Mouse (Mus musculus) heart, embryonic 16.5 days (tissue): Measurements from ENCODE around the gene Cdan1. TPM values are rescaled to one million over a fixed set of nuclear protein-coding genes. Genes with fewer than 3 reads are reported as not detected.
A peak's percentile ranks its signal among the peaks of the same experiment; 100 is the strongest.

Experiments
- ATAC-seq: fragments of 200-750 bp; cut with Nextera tagmentation; replicated peaks from 2 replicates; pipeline ENCODE4 v1.8.0; 2017; ENCODE audit warnings: moderate number of reproducible peaks; ENCODE audit not compliant: insufficient read depth, low FRiP score; ENCODE audit errors: extremely low read depth
- H3K27ac ChIP-seq: fragments of 300-500 bp; sonication (generic); 2 replicates; pipeline ENCODE4 v1.5.1; 2014; ENCODE audit warnings: mild to moderate bottlenecking, low read length, control low read depth, moderate library complexity
- H3K27me3 ChIP-seq: fragments of 300-500 bp; sonication (generic); 2 replicates; pipeline ENCODE4 v1.6.1; 2014; ENCODE audit warnings: low read length, mixed read lengths; ENCODE audit not compliant: control insufficient read depth, insufficient read depth
- H3K36me3 ChIP-seq: fragments of 300-500 bp; sonication (generic); 2 replicates; pipeline ENCODE4 v1.6.1; 2014; ENCODE audit not compliant: control insufficient read depth, insufficient read depth
- H3K4me1 ChIP-seq: fragments of 300-500 bp; sonication (generic); 2 replicates; pipeline ENCODE4 v1.6.1; 2014; ENCODE audit warnings: low read length, mixed read lengths; ENCODE audit not compliant: control insufficient read depth, insufficient read depth
- H3K4me2 ChIP-seq: fragments of 300-500 bp; sonication (generic); 2 replicates; pipeline ENCODE4 v1.6.1; 2014; ENCODE audit warnings: low read depth, mild to moderate bottlenecking, control low read depth, low read length
- H3K4me3 ChIP-seq: fragments of 300-500 bp; sonication (generic); 2 replicates; pipeline ENCODE4 v1.5.1; 2014; ENCODE audit warnings: mild to moderate bottlenecking, control low read depth, low read length
- H3K9ac ChIP-seq: fragments of 300-500 bp; sonication (generic); 2 replicates; pipeline ENCODE4 v1.6.1; 2014; ENCODE audit warnings: low read length, control low read depth
- H3K9me3 ChIP-seq: fragments of 300-500 bp; sonication (generic); replicated peaks from 2 replicates; pipeline ENCODE4 v1.6.1; 2016; ENCODE audit warnings: low read length; ENCODE audit not compliant: control insufficient read depth
- WGBS: fragments of 180-500 bp; shearing (Covaris S2); extraction: QIAGEN DNeasy Blood & Tissue Kit; methylation state at CpG from one replicate; pipeline ENCODE4 v1.1.7; 2014; 5-methylcytosine and 5-hydroxymethylcytosine counted together
- polyA plus RNA-seq: library from polyadenylated mRNA; unstranded; fragments of >200 nt; fragmentation: Nextera tagmentation; extraction: Ambion mirVana; gene quantifications from 2 replicates; pipeline ENCODE4 v1.2.1, GENCODE M21; 2015

Cdan1 gene
- polyA plus RNA-seq, result 4.4 and 6.9 TPM in 2 replicates

DNA sequence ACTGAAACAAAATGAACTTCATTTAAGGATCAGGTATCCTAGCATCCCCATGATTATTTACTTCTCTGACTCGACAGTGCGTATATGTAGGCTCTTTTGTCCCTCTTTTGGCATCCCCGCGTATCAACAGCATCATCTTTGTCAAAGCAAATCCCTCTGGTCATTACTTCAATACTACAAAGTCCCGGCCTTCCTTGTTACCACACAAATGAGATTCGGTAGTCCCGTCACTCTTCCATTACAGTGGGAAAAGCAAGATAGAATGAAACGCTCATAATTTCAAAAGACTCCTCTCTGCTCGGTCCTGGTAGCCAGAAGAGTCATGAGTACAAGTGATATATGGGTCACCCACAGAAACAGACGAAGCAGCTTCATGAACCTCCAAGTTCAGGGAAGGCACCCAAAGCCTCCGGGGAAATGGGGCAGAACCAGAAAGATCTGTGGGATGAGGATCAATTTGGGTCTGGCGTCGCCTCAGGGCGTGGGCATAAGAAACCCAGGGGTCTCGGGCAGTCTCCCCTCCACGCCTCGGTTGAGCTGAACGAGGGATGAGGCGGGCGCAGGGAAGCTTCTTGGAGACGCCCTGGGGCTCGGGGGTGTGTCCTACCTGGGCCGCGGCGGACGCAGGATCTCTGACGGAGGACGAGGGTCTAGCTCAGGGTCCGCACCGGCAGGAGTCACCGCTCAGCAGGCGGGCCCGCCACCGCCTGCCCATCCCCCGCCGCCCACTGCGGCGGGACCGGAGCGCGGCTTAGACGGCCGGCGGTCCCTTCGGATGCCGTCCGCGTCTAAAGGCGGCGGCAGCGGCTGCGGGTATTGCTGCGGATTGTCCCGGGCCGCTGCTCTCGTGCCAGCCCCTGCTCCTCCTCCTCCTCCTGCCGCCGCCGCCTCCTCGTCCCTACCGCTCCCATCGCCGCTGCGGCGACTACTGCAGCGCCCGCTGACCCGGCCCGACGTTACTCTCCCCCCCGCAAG is at the start of gene Cdan1:
Gene Cdan1 (minus strand): TSS at position 680 of the 975 bp plus-strand sequence.
- H3K36me3 ChIP-seq, result no peaks in the 10 kb centered on the region
- H3K4me1 ChIP-seq, result peaks cover 3% of the 10 kb centered on the region; the same call in 1 of the 2 replicates
- H3K4me2 ChIP-seq, result peak within 1 kb of the TSS; percentile 86
- no peaks in the 10 kb centered on the region for H3K27me3 ChIP-seq
- WGBS, result 1% methylated on average over 61 of the region's 71 CpGs
- H3K9me3 ChIP-seq, result no peaks in the 10 kb centered on the region
- peak within 1 kb of the TSS; percentile 80 for H3K4me3 ChIP-seq
- peak within 1 kb of the TSS; percentile 90 for H3K9ac ChIP-seq
- ATAC-seq, result peak; percentile 61
- peak within 1 kb of the TSS; percentile 72 for H3K27ac ChIP-seq

DNA sequence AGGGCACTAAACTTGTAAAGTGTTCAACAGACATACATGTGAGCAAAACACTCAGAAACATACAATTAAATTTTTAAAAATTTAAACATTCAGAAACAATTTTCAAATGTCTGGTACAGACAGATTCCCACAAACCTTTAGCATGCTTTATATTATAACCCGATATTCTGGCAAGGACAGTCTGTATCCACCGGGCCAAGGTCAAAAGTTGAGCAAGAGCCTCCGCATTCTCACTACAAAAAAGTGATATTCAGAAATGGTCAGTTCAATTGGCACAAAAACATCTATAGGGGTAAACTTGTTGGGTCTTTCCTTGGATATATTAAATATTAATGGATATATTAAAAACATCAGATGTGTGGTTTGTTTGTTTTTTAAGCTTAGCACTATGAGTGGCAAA is 46.4 kb upstream of the Cdan1 start:
- Histone ChIP-seq H3K36me3 (peaks cover 27% of the 10 kb centered on the region), H3K9ac (no peak overlapping the region), H3K27me3 (no peaks in the 10 kb centered on the region), H3K4me2 (no peak overlapping the region), H3K9me3 (no peaks in the 10 kb centered on the region), H3K27ac (no peak overlapping the region), H3K4me1 (no peaks in the 10 kb centered on the region), H3K4me3 (no peak overlapping the region)
- ATAC-seq, result no peak
- WGBS, result 97% methylated on average over 3 of the region's 3 CpGs

DNA sequence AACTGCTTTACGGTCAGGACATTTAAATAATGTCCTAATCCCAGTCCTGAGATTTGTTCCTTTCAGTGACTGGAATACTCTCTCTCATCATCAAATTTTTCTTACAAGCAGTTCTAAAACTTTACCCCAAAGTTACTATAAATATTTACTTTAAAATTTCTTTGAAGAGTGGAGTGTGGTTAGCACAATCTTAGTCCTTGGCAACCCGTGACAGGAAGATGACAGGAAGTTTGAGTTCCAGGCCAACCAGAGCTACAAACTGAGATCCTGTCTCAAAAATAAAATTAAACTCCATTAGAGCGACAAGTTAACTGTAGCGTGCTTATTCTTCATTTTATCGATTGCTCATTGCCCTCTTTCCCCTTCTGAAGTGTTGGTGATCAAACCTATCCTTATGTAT is 37.7 kb upstream of the Cdan1 start:
- WGBS, result 81% methylated on average over 5 of the region's 5 CpGs
- no peak overlapping the region for H3K9ac ChIP-seq
- H3K4me1 ChIP-seq, result no peaks in the 10 kb centered on the region
- H3K4me2 ChIP-seq, result no peak overlapping the region
- no peak for ATAC-seq
- H3K27ac ChIP-seq, result no peak overlapping the region
- no peaks in the 10 kb centered on the region for H3K27me3 ChIP-seq
- no peaks in the 10 kb centered on the region for H3K9me3 ChIP-seq
- no peak overlapping the region for H3K4me3 ChIP-seq
- H3K36me3 ChIP-seq, result peaks cover 26% of the 10 kb centered on the region

DNA sequence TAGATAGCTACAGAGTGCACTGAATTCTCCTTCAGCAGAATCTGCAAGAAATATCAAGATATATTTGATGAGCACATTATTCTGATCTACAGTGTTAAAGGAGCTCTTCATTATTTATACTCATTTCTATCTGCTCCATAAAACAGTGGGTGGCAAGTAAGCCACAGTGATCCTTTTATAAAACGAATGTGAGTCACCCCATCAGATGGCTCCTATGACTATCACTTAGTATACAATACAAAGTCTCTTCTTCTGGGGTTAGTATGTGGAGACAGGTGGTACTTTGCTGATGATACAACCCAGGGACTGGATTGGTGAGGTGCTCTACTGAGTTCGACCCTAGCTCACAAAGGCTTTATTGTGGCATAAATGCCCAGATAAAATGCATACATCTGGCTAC is 23.3 kb upstream of the Cdan1 start:
- 74% methylated on average over 2 of the region's 2 CpGs for WGBS
- H3K36me3 ChIP-seq, result peaks cover 16% of the 10 kb centered on the region
- H3K4me3 ChIP-seq, result no peak overlapping the region

DNA sequence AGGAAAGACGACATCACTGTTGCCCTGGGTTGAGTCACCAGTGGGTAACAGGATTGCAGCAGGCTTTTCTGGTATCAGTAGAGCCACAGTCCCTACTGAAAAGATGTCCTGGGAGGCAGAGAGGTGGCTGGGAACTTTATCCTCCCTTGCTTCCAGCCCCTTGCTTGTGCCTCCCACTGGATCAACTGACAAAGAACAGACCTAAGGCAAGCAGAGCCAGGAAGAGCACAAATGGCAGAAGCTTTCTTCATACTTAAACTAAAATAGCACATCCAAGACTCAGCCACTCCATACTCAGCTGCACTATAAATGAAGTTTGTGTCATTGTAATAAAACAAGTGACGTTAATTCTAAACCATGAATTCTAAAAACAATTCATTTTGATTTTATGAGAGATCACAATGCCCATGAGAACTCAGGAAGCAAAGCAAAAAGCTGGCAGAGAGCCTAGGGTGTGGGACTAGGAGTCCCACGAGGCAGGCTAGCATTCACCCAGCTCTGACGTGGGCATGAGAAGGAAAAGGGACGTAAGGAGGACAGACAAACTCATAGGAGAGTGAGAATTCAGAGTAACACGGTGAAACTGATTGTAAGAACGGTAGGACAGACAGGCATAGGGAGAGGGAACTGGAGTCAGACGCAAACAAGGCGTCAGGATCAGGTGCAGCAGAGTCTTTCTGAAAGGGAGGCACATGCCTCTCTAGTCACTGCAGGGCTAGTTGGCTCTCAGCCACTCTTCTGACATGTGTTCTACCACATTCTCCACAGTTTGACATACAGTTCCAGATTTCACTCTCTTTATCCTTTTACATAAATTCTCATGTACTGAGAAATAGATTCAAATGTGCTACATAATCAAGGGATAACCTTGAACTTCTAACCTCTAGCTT is 21.8 kb upstream of the Cdan1 start:
- ATAC-seq, result peak; percentile 74
- peak overlapping the region; percentile 91 for H3K27ac ChIP-seq
- peaks cover 22% of the 10 kb centered on the region for H3K36me3 ChIP-seq

More for the DNA sequence above, 23.3 kb upstream of the Cdan1 start:
- no peak for ATAC-seq
- Histone ChIP-seq H3K4me1 (peaks cover 17% of the 10 kb centered on the region), H3K9me3 (no peaks in the 10 kb centered on the region), H3K27ac (no peak overlapping the region), H3K9ac (no peak overlapping the region), H3K27me3 (no peaks in the 10 kb centered on the region), H3K4me2 (no peak overlapping the region)

DNA sequence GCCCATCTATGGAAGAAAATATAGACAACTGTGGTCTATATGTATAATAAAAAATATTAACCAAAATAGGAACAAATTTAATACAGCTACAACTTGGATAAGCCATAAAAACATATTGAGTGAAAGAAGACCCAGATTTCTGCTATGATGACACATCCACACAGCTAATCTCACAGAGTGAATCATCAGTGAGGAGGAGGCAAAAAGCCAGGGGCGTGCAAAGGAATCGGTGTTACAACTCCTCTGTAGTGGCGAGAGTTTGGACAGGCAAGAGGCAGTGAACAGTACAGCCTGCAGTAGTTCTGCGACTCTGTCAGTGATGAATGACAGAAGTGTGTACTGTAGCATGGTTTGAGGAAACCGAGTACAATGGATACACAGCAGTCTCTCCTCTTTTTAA is 17.4 kb upstream of the Cdan1 start:
- no peak for ATAC-seq
- H3K4me3 ChIP-seq, result no peak overlapping the region
- H3K27me3 ChIP-seq, result no peaks in the 10 kb centered on the region
- H3K9me3 ChIP-seq, result no peaks in the 10 kb centered on the region
- no peak overlapping the region for H3K9ac ChIP-seq
- H3K4me1 ChIP-seq, result peaks cover 17% of the 10 kb centered on the region
- WGBS, result 85% methylated on average over 5 of the region's 5 CpGs
- H3K36me3 ChIP-seq, result peaks cover 25% of the 10 kb centered on the region
- H3K4me2 ChIP-seq, result no peak overlapping the region
- no peak overlapping the region for H3K27ac ChIP-seq

More for the DNA sequence above, 21.8 kb upstream of the Cdan1 start:
- Histone ChIP-seq H3K4me2 (peak overlapping the region; percentile 26), H3K9me3 (no peaks in the 10 kb centered on the region), H3K4me3 (no peak overlapping the region), H3K9ac (peak overlapping the region; percentile 53), H3K4me1 (peaks cover 17% of the 10 kb centered on the region), H3K27me3 (no peaks in the 10 kb centered on the region)
- 43% methylated on average over 9 of the region's 9 CpGs for WGBS

DNA sequence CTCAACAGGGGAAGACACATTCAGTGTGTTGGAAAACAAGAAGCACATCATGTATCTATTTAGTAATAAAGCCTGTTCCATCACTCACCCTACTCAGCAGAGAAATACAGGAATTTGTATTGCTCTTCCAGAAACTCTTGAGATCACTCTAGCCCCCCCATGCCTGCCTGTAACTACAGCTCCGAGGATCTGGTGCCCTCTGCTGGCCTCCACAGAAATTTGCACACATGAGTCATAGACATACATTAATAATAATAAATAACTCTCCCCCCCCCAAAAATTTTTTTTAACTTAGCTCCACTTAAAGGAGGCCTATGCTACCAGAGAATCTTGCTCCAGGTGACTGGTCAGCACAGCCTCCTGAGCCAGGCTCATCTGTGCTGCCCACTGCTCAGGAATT is 16.6 kb upstream of the Cdan1 start:
- Histone ChIP-seq H3K9ac (no peak overlapping the region), H3K36me3 (peaks cover 28% of the 10 kb centered on the region), H3K27me3 (no peaks in the 10 kb centered on the region), H3K4me3 (no peak overlapping the region), H3K4me2 (no peak overlapping the region), H3K9me3 (no peaks in the 10 kb centered on the region), H3K27ac (no peak overlapping the region), H3K4me1 (peaks cover 13% of the 10 kb centered on the region; the same call in 1 of the 2 replicates)
- 18% methylated on average over 1 of the region's 1 CpGs for WGBS
- ATAC-seq, result no peak

DNA sequence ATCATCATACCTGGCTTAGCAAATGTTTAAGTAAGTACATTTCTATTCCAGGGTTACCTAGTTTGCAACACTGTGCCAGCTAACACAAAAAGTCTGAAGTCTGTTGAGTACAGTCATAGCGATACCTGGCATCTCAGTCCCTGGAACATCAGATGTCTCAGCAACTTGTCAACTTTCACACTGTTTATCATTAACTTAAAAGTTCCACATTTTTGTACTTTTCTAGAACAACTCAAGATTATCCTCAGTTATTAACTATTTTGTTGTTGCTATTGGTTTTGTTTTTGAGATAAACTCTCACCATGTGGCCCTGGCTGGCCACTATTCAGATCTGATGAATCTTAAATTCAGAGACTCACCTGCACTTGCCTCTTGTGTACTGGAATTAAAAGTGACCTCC is 13.5 kb upstream of the Cdan1 start:
- H3K27ac ChIP-seq, result no peak overlapping the region
- no peaks in the 10 kb centered on the region for H3K4me1 ChIP-seq
- no peak overlapping the region for H3K4me2 ChIP-seq
- H3K4me3 ChIP-seq, result no peak overlapping the region
- 98% methylated on average over 1 of the region's 1 CpGs for WGBS
- H3K9me3 ChIP-seq, result no peaks in the 10 kb centered on the region
- H3K9ac ChIP-seq, result no peak overlapping the region
- H3K27me3 ChIP-seq, result no peaks in the 10 kb centered on the region
- H3K36me3 ChIP-seq, result peaks cover 33% of the 10 kb centered on the region
- ATAC-seq, result no peak
